Mouse (Mus musculus) stomach, postnatal 0 days (tissue): ENCODE results near the gene Arfgef2.

Source experiments
- CTCF ChIP-seq: IDR thresholded peaks from 2 replicates; pipeline ENCODE4 v1.5.1; 2016; ENCODE audit warnings: antibody characterized with exemption, low read depth, mild to moderate bottlenecking, moderate library complexity
- EP300 ChIP-seq: optimal IDR thresholded peaks from 2 replicates; pipeline ENCODE3; 2016; ENCODE audit warnings: antibody characterized with exemption

DNA sequence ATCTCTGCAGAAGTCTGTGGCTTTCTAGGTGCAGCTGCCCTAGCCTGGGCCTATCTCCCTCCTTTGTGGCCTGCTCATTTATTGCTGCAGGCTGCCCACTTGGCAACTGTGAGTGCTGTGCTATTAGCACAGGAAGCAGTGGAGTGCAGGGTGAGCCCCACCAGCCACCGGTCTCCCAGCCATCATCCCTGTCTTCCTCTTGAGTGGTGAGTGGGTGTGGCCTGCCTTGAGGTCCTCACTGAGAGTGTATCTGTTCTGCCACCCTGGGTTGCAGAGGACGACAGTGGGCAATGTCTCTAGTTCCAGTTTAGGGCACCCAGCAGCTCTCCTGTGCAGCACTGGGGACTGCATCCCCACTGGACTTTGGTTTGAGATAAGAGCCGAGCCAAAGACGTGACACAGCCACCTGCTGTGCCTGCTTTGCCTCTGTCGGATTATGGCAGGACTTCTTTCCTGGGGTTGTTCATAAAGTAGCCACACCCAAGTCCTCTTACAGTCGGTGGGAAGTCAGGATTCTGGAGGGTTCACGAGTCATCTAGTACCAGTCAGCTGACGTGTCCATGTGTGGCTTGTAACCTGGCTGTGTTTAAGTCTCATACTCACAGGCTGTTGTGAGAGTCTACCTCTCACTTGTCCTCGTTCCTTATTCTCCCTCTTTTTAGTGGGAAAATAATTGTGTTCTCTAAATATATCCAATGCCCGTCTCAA lies 16.9 kb downstream of the Arfgef2 start:
- no peak for TF ChIP-seq CTCF
- TF ChIP-seq EP300 = no peak
